Mouse (Mus musculus) hindbrain, embryonic 13.5 days (tissue): Measurements from ENCODE around the gene Dcst1. TPM values are rescaled to one million over a fixed set of nuclear protein-coding genes. Genes with fewer than 3 reads are reported as not detected.

Experiments used
- ATAC-seq: fragments of 200-750 bp; cut with Nextera tagmentation; 2 replicates; pipeline ENCODE4 v1.8.0; 2017; ENCODE audit warnings: moderate TSS enrichment; ENCODE audit not compliant: low FRiP score
- H3K27ac ChIP-seq: fragments of 300-500 bp; sonication (generic); 2 replicates; pipeline ENCODE4 v1.5.1; 2015; ENCODE audit warnings: inconsistent platforms, mild to moderate bottlenecking, moderate library complexity
- H3K27me3 ChIP-seq: fragments of 300-500 bp; sonication (generic); 2 replicates; pipeline ENCODE4 v1.6.1; 2015; ENCODE audit warnings: mild to moderate bottlenecking, inconsistent platforms
- H3K36me3 ChIP-seq: fragments of 300-500 bp; sonication (generic); 2 replicates; pipeline ENCODE4 v1.6.1; 2015; ENCODE audit warnings: mild to moderate bottlenecking, inconsistent platforms
- H3K4me1 ChIP-seq: fragments of 300-500 bp; sonication (generic); replicated peaks from 2 replicates; pipeline ENCODE4 v1.6.1; 2015; ENCODE audit warnings: inconsistent platforms
- H3K4me2 ChIP-seq: fragments of 300-500 bp; sonication (generic); 2 replicates; pipeline ENCODE4 v1.6.1; 2015; ENCODE audit warnings: inconsistent platforms, mild to moderate bottlenecking, moderate library complexity
- H3K4me3 ChIP-seq: fragments of 300-500 bp; sonication (generic); 2 replicates; pipeline ENCODE4 v1.5.1; 2015; ENCODE audit warnings: mild to moderate bottlenecking, inconsistent platforms
- H3K9ac ChIP-seq: fragments of 300-500 bp; sonication (generic); 2 replicates; pipeline ENCODE4 v1.6.1; 2015; ENCODE audit warnings: mild to moderate bottlenecking, inconsistent platforms
- H3K9me3 ChIP-seq: fragments of 300-500 bp; sonication (generic); 2 replicates; pipeline ENCODE4 v1.6.1; 2016; ENCODE audit warnings: inconsistent platforms
- WGBS: fragments of 180-500 bp; shearing (Covaris S2); methylation state at CpG from one replicate; pipeline ENCODE4 v1.1.7; 2015; 5-methylcytosine and 5-hydroxymethylcytosine counted together
- polyA plus RNA-seq: library from polyadenylated mRNA; unstranded; fragments of >200 nt; fragmentation: Nextera tagmentation; extraction: Ambion mirVana; gene quantifications from 2 replicates; pipeline ENCODE4 v1.2.1, GENCODE M21; 2015

Gene Dcst1
- polyA plus RNA-seq, 1 experiment from 2014 or later = 1.1 TPM

DNA sequence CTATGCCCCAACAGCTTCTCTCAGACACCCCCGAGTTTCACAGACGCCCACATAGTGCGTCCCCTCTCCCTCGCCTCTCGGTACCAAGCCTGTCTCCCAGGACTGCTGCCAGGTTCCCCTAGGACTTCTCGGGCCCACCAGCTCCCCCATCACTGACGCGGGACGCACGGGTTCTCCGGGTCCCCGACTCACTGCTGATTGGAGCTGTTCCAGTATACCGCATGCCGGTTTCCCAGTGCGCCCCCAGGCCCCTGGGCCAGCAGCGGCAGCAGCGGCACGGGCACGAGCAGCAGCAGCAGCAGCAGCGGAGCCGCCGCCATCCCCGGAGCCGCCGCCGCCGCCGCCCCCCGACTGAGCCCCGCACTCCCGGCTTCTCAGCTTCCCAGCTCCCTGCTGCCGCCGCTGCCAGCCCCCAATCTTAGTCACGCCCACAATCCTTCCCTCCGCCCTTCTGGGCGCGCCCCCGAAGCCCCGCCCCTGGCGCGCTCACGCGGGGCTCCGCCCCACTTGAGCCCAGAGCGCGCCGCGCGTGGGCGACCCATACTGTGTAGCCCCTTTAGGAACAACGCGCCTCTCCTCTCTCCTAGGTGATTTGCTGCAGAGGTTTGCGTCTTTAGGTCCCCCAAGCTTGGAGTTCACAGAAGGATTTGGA lies 42.4 kb downstream of the Dcst1 start, which contains the start of gene Efna3:
TSS of gene Efna3 (minus strand) at position 452 of the 652 bp plus-strand sequence.
- Histone ChIP-seq H3K4me1 (peaks cover 54% of the 10 kb centered on the region), H3K27ac (peak within 1 kb of the TSS; percentile 97), H3K4me2 (peak within 1 kb of the TSS; percentile 76), H3K36me3 (no peaks in the 10 kb centered on the region), H3K27me3 (peaks cover 35% of the 10 kb centered on the region), H3K4me3 (peak within 1 kb of the TSS; percentile 78), H3K9ac (peak within 1 kb of the TSS; percentile 95), H3K9me3 (no peaks in the 10 kb centered on the region)
- peak; percentile 46 for ATAC-seq
- under 1% methylated on average over 45 of the region's 53 CpGs for WGBS

DNA sequence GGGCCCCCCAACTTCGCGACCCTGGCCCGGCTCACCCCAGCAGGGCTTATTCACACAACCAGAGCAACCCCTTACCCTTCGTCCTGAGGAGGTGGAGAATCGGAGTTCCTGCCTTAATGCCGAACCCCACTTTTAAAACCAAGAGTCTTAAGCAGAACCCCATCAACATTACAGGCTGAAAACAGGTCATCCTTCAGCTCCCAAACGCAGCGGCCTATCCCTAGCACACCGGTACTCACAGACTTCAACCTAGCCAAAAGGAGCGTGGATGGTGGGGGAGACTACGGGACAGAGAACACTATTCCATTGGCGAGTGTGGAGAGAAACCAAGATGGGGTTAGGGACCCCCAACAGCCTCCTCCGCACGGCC lies 42.9 kb downstream of the Dcst1 start:
- peak overlapping the region; percentile 76 for H3K4me2 ChIP-seq
- no peaks in the 10 kb centered on the region for H3K36me3 ChIP-seq
- peak overlapping the region; percentile 78 for H3K4me3 ChIP-seq
- H3K27ac ChIP-seq = peak overlapping the region; percentile 97
- H3K4me1 ChIP-seq = peaks cover 54% of the 10 kb centered on the region
- ATAC-seq = peak; percentile 12
- H3K9ac ChIP-seq = peak overlapping the region; percentile 95
- H3K27me3 ChIP-seq = peaks cover 38% of the 10 kb centered on the region
- no peaks in the 10 kb centered on the region for H3K9me3 ChIP-seq
- under 1% methylated on average over 14 of the region's 14 CpGs for WGBS

DNA sequence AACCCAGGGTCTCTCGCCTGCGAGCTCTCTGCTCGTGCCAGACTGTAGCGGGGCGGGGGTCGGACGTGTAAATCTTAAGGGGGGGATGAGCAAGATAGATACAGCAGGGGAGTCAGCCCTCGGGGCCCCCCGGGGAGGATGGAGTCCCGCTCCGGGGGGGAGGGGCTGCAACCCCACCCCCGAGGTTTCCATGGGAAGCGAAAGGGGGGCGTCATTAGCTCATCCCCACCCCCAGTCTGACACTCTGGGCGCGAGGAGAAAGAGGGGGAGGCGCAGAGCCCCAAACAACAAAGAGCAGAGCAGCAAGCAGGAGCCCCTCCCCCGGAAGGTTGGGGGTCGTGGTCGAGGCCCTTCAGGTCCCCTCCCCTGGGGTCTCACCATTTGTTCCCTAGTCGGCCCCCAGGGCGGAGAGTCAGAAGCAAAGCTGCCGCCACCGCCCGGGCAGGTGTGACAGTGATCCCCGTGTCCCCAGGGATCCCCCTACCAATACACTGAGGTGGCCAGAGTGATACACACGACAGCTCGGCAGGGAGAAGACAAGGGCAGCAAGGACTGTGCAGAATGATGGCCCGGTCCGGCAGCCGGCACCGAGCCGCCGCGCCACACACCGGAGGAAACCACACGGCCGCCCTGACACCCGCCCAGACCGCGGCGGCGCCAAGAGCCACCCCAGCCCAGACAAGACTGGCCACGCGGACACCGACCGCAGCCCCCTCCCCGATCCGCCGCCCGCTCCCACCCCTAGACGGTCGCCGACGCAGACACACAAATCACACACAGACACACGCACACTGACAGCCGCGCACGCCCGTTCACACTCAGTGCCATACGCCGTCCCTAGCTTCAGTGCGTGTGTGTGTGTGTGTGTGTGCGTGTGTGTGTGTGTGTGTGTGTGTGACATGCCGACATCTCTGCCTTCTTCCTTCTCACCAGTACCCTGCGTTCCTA lies 43.6 kb downstream of the Dcst1 start:
- Histone ChIP-seq H3K9ac (peak overlapping the region; percentile 95), H3K36me3 (no peaks in the 10 kb centered on the region), H3K4me2 (peak overlapping the region; percentile 76), H3K9me3 (no peaks in the 10 kb centered on the region), H3K4me3 (peak overlapping the region; percentile 78), H3K27ac (peak overlapping the region; percentile 97), H3K4me1 (peaks cover 58% of the 10 kb centered on the region), H3K27me3 (peaks cover 39% of the 10 kb centered on the region)
- peak; percentile 22 for ATAC-seq
- WGBS = under 1% methylated on average over 63 of the region's 66 CpGs

DNA sequence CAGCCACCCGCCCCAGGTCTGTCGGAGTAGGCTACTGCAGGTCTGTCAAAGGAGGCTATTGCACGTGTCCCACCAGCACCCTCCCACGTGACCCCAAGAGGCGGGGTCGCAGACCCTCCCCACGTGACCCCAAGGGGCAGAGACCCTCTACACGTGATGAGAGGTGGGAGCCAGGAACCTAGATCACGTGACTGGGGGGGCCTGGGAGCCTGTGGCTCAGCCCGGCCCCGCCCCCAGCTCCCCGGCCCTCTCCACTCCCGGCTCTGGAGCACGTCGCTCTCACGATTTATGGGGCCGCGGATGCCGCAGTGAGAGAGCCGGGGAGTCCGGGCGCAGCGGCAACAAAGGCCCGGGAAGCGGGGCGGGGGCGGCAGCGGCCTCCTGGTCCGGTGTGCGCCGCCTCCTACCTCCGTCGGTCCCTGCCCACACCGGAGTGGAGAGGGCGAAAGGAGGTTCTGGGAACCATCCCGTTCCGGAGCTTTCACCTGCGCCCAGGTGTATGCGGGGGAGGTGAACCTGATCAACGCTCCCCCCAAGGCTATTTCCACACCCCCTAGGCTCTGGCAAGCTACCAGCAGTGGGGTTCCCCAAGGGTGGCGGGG lies 44.4 kb downstream of the Dcst1 start:
- Histone ChIP-seq H3K9ac (peak overlapping the region; percentile 95), H3K36me3 (no peaks in the 10 kb centered on the region), H3K27ac (peak overlapping the region; percentile 97), H3K4me1 (peaks cover 66% of the 10 kb centered on the region), H3K4me2 (peak overlapping the region; percentile 76), H3K4me3 (peak overlapping the region; percentile 78), H3K9me3 (no peaks in the 10 kb centered on the region), H3K27me3 (peaks cover 44% of the 10 kb centered on the region)
- peak; percentile 18; the same call in 1 of the 2 replicates for ATAC-seq
- 1% methylated on average over 41 of the region's 41 CpGs for WGBS

DNA sequence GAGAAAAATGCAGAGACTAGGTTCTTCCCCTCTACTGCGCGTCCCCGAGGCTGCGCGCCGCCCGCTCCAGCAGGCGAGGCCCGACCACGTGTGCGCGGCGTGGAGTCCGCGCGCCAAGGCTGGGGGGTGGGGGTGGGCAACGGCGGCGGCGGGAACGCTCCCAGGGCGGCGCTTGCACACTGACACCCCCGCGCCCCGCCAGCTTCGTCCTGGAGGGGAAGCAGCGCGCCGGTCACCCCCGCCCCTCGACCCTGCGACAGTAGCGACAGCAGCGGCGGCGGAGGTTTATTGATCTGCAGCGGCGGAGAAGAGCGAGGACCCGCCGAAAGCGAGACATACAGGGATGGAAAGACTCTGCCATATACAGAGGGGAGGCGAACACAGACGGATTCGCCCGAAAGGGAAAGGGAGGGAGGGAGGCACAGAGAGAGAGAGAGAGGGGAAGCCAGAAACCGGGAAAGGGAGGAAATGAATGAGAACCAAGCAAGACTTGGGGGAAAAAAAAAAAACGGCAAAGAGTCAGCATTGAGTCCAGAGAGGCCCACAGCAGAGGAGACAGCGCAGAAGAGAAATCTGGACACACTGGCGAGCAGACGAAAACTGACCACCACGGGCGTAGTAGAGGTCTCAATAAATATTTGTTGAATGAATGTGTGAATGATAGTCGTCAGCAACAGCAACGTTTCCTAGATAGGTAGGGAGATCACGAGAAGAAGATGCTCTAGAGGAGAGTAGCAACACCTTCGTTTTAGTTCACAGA lies 45.3 kb downstream of the Dcst1 start:
- no peak for ATAC-seq
- peaks cover 7% of the 10 kb centered on the region for H3K36me3 ChIP-seq
- peak overlapping the region; percentile 95 for H3K9ac ChIP-seq
- H3K4me3 ChIP-seq = peak overlapping the region; percentile 78
- H3K4me1 ChIP-seq = peaks cover 75% of the 10 kb centered on the region
- 3% methylated on average over 56 of the region's 58 CpGs for WGBS
- H3K9me3 ChIP-seq = no peaks in the 10 kb centered on the region
- H3K4me2 ChIP-seq = peak overlapping the region; percentile 76
- H3K27ac ChIP-seq = peak overlapping the region; percentile 97
- peaks cover 54% of the 10 kb centered on the region for H3K27me3 ChIP-seq

DNA sequence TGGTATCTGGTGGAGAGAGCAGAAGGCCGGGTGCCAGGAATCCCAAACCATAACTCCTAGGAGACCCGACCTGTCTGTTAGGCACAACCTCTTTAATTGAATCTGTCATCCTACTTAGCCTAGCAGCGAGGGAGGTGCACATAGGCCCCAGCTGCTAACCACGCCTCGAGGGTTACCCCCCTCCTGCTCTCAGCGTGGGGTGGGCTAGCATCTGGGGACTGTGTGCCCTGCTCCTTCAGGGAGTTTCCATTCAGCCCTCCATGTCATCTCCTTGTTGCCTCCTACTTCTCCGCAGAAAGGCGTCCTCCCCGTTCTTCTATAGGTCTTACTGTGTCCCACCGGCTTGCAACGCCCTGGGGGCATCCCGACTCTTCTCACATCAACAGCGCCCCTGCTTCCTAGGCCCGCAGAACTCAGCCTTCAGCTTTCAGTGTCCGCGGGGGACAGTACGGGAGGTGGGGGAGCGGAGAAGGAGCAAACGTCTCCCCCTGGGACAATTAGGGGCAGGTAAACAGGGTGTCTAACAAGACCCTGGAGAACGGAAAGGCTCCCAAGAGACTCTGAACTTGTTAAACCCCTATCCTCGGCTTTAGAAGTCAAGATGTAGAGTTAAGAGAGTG lies 46.0 kb downstream of the Dcst1 start:
- Histone ChIP-seq H3K4me3 (peak overlapping the region; percentile 78), H3K9me3 (no peaks in the 10 kb centered on the region), H3K27me3 (peaks cover 51% of the 10 kb centered on the region), H3K4me1 (peaks cover 77% of the 10 kb centered on the region), H3K4me2 (peak overlapping the region; percentile 76), H3K36me3 (peaks cover 14% of the 10 kb centered on the region), H3K9ac (peak overlapping the region; percentile 95), H3K27ac (peak overlapping the region; percentile 97; the same call in 1 of the 2 replicates)
- WGBS = 3% methylated on average over 21 of the region's 21 CpGs
- ATAC-seq = no peak

DNA sequence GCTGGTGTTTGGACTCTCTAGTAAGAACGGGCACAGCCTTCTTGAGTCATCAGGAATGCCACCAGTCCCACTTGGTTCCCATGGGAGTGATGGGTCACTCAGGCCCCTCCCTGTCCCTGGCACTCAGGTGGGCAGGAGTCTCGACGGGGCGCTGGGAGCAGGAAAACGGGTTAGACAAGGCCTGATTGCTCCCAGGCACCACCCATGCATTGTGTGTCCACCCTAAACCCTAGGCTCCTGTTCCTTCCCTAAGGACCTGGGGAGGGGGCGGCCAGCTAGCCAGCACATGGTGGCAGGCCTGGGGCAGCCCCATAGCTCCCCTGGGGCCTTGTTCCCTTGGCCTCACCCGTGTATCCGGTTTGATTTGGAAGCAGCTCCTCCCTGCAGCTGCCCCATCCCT lies 46.7 kb downstream of the Dcst1 start:
- whole genome bisulfite sequencing = 63% methylated on average over 8 of the region's 8 CpGs
- H3K4me2 ChIP-seq = no peak overlapping the region
- no peak overlapping the region for H3K27ac ChIP-seq
- H3K9ac ChIP-seq = no peak overlapping the region
- ATAC-seq = no peak
- peaks cover 46% of the 10 kb centered on the region for H3K27me3 ChIP-seq
- peaks cover 77% of the 10 kb centered on the region for H3K4me1 ChIP-seq
- no peaks in the 10 kb centered on the region for H3K9me3 ChIP-seq
- no peak overlapping the region for H3K4me3 ChIP-seq
- H3K36me3 ChIP-seq = peaks cover 19% of the 10 kb centered on the region

DNA sequence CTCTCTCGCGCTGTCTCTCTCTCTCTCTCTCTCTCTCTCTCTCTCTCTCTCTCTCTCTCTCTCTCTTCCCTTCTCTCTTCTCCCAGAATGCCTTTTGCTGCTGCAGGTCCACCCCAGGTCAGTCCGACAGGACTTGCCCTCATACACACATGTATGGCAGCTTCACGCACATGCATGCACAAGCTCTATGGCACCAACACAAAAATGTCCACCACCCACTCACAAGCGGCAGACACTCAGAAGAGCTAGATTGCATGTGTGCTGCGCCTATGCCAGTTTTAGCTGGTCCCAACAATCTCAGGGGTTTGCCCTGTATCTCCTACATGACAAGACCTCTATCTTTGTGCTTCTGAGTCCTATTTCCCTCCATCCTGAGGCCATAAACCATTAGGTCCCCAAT lies 47.8 kb downstream of the Dcst1 start:
- Histone ChIP-seq H3K9me3 (no peaks in the 10 kb centered on the region), H3K4me2 (peak overlapping the region; percentile 51), H3K27ac (0 out of 2 replicates have a peak overlapping the region, but pooled peaks have one; percentile 23), H3K9ac (peak overlapping the region; percentile 55), H3K4me1 (peaks cover 72% of the 10 kb centered on the region), H3K4me3 (no peak overlapping the region), H3K36me3 (peaks cover 19% of the 10 kb centered on the region), H3K27me3 (peaks cover 46% of the 10 kb centered on the region)
- WGBS = 56% methylated on average over 6 of the region's 6 CpGs
- no peak for ATAC-seq

DNA sequence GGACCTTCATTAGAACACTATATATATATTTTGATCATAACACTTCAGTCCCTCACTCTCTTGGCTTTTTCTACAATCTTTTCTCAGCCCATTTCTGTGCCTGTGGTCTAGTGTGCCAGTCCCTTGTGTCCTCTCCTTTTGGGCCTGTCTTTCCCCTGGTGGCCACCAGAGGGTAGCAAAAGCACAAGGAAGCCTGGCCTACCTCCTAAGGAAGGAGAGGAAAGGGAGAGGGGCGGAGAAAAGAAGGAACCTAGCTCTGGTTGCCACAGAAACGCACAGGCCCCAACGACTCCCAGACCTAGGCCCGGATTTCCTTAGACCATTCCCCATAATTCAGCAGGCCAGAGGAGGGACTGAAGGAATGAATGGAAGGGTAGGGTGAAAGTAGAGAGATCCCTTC lies 48.2 kb downstream of the Dcst1 start:
- Histone ChIP-seq H3K36me3 (peaks cover 19% of the 10 kb centered on the region), H3K9ac (peak overlapping the region; percentile 55), H3K4me1 (peaks cover 72% of the 10 kb centered on the region), H3K27me3 (peaks cover 46% of the 10 kb centered on the region), H3K9me3 (no peaks in the 10 kb centered on the region), H3K4me3 (0 out of 2 replicates have a peak overlapping the region, but pooled peaks have one; percentile 12), H3K4me2 (peak overlapping the region; percentile 51), H3K27ac (peak overlapping the region; percentile 23; the same call in 1 of the 2 replicates)
- WGBS = 4% methylated on average over 4 of the region's 4 CpGs
- peak; percentile 16; the same call in 1 of the 2 replicates for ATAC-seq

DNA sequence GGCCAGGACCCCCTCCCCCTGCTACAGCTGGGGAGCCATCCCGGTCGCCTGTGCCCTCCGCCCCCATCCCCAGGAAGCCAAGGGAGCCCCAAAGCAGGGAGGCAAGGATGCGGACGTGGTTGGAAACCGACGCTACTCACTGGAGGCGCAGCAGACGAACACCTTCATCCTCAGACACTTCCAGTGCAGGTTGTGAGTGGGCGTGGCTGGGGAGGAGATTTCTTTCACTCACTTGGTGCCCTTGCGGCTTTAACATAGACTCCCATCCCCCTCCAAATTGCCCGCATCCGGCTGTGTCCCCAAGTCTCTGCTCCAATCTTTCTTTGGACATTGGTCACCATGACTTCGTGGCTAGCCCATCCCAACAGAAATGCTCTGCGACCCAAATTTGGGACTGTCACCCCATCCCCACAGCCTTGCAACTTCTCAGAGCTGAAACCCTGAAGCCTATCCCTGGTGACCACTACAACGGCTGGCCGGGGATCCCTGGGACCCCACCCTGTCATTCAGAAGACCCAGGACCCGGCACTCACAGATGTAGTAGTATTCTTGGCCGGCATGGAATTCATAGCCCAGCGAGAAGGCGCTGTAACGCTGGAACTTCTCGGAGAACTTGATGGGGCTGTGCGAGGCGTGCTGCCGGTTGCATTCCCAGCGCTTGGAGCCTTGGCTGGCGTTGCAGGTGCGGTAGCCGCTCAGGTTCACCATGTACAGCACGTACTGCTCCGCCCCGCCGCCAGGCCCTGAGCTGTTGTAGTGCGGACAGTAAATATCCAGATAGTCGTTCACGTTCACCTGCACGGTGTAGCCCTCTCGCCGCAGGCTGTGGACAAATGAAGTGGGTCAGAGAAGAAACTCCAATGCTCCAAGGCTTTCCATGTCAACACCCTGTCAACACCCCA lies 48.9 kb downstream of the Dcst1 start:
- Histone ChIP-seq H3K27me3 (peaks cover 46% of the 10 kb centered on the region), H3K9me3 (no peaks in the 10 kb centered on the region), H3K4me3 (peak overlapping the region; percentile 23), H3K4me2 (peak overlapping the region; percentile 51), H3K4me1 (peaks cover 66% of the 10 kb centered on the region), H3K27ac (peak overlapping the region; percentile 23; the same call in 1 of the 2 replicates), H3K36me3 (peaks cover 19% of the 10 kb centered on the region), H3K9ac (peak overlapping the region; percentile 63)
- no peak for ATAC-seq
- WGBS = 7% methylated on average over 40 of the region's 40 CpGs
